Mouse (Mus musculus) embryo, embryonic 10 days (tissue): ENCODE results near the gene Il18rap.
"Not testable (repeated sequence)": the region's sequence is repeated elsewhere in the genome, so short reads cannot be mapped to it uniquely, and the experiment has no call there.

Experiments used
- DNase-seq: peaks from one replicate; pipeline ENCODE4 v3.0.0-alpha.2; 2015; ENCODE audit warnings: low spot score

Gene Il18rap

GRCm38 (mm10) chr1:40546645-40547044 is 31.5 kb downstream of the Il18rap start:
- DNase-seq: no peak

- DNase-seq: no peak
Measured at GRCm38 (mm10) chr1:40547064-40547572, 32.0 kb downstream of the Il18rap start.

GRCm38 (mm10) chr1:40547762-40548161 is 32.6 kb downstream of the Il18rap start:
- DNase-seq: no peak

GRCm38 (mm10) chr1:40569374-40569773 is 54.2 kb downstream of the Il18rap start:
- DNase-seq: no peak

GRCm38 (mm10) chr1:40579784-40580183 is 64.6 kb downstream of the Il18rap start, which contains the start of gene Slc9a4:
Slc9a4 (plus strand) TSS chr1:40580081.
- DNase-seq: peak; percentile 72

- no peak for DNase-seq
Measured at GRCm38 (mm10) chr1:40580269-40580668, 65.1 kb downstream of the Il18rap start.

- no peak for DNase-seq
Measured at GRCm38 (mm10) chr1:40586776-40587175, 71.6 kb downstream of the Il18rap start.

GRCm38 (mm10) chr1:40590931-40591330 is 75.8 kb downstream of the Il18rap start:
- no peak for DNase-seq

- no peak for DNase-seq
Measured at GRCm38 (mm10) chr1:40597822-40598221, 82.7 kb downstream of the Il18rap start.

- not testable (repeated sequence) for DNase-seq
Measured at GRCm38 (mm10) chr1:40599661-40600060, 84.5 kb downstream of the Il18rap start.

GRCm38 (mm10) chr1:40600394-40601327 is 85.5 kb downstream of the Il18rap start:
- no peak for DNase-seq
